Mouse (Mus musculus) lung, embryonic 15.5 days (tissue): ENCODE results near the gene Vegfc. TPM values are rescaled to one million over a fixed set of nuclear protein-coding genes. Genes with fewer than 3 reads are reported as not detected.
A peak's percentile ranks its signal among the peaks of the same experiment; 100 is the strongest.

Source experiments
- ATAC-seq: fragments of 200-750 bp; cut with Nextera tagmentation; 2 replicates; pipeline ENCODE4 v1.8.0; 2017; ENCODE audit warnings: moderate number of reproducible peaks, borderline replicate concordance; ENCODE audit not compliant: low FRiP score, low TSS enrichment; ENCODE audit errors: extremely low read depth
- H3K27ac ChIP-seq: fragments of 300-500 bp; sonication (generic); 2 replicates; pipeline ENCODE4 v1.5.1; 2015; ENCODE audit warnings: moderate library complexity, mild to moderate bottlenecking, inconsistent platforms
- H3K27me3 ChIP-seq: fragments of 300-500 bp; sonication (generic); 2 replicates; pipeline ENCODE4 v1.6.1; 2015; ENCODE audit warnings: inconsistent platforms
- H3K36me3 ChIP-seq: fragments of 300-500 bp; sonication (generic); 2 replicates; pipeline ENCODE4 v1.6.1; 2015; ENCODE audit warnings: inconsistent platforms
- H3K4me1 ChIP-seq: fragments of 300-500 bp; sonication (generic); 2 replicates; pipeline ENCODE4 v1.6.1; 2015; ENCODE audit warnings: inconsistent platforms
- H3K4me2 ChIP-seq: fragments of 300-500 bp; sonication (generic); 2 replicates; pipeline ENCODE4 v1.6.1; 2015; ENCODE audit warnings: inconsistent platforms, mild to moderate bottlenecking, moderate library complexity
- H3K4me3 ChIP-seq: fragments of 300-500 bp; sonication (generic); 2 replicates; pipeline ENCODE4 v1.5.1; 2015; ENCODE audit warnings: mild to moderate bottlenecking, inconsistent platforms
- H3K9ac ChIP-seq: fragments of 300-500 bp; sonication (generic); 2 replicates; pipeline ENCODE4 v1.6.1; 2015; ENCODE audit warnings: inconsistent platforms
- H3K9me3 ChIP-seq: fragments of 300-500 bp; sonication (generic); 2 replicates; pipeline ENCODE4 v1.6.1; 2016; ENCODE audit warnings: inconsistent platforms
- WGBS: fragments of 180-500 bp; shearing (Covaris S2); methylation state at CpG from one replicate; pipeline ENCODE4 v1.1.7; 2015; 5-methylcytosine and 5-hydroxymethylcytosine counted together
- polyA plus RNA-seq: library from polyadenylated mRNA; unstranded; fragments of >200 nt; fragmentation: Nextera tagmentation; extraction: Ambion mirVana; gene quantifications from 2 replicates; pipeline ENCODE4 v1.2.1, GENCODE M21; 2015

The Vegfc gene
- polyA plus RNA-seq, result 11.7 and 12.7 TPM in 2 replicates

DNA sequence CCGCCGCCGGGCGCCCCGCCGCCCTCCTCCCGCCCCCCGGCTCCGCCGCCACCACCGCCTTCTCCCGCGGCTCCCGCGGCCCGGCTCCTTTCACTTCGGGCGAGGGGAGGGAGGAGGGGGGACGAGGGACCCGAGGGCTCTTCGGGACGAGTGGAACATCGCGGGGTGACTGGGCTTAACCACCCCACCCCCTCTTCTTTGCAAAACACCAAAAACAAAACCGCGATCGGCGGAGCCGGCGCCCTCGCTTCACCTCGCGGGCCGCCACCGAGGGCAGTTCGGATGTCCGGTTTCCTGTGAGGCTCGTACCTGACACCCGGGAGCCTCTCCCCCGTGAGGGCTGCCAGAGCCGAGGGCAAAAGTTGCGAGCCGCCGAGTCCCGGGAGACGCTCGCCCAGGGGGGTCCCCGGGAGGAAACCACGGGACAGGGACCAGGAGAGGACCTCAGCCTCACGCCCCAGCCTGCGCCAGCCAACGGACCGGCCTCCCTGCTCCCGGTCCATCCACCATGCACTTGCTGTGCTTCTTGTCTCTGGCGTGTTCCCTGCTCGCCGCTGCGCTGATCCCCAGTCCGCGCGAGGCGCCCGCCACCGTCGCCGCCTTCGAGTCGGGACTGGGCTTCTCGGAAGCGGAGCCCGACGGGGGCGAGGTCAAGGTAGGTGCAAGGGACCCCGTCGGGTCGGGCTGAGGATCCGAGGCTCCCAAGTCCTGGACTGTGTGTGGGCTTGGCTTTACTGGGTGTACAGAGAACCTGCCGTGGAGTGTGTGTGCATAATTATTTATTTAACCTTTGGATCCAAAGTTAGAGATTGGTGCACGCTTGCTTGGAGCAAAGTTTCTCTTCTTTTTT lies at the start of gene Vegfc:
TSS of gene Vegfc (plus strand) at position 336 of the 850 bp plus-strand sequence.
- H3K4me2 ChIP-seq, result peak within 1 kb of the TSS; percentile 90
- no peaks in the 10 kb centered on the region for H3K9me3 ChIP-seq
- no peaks in the 10 kb centered on the region for H3K36me3 ChIP-seq
- no peaks in the 10 kb centered on the region for H3K27me3 ChIP-seq
- H3K9ac ChIP-seq, result peak within 1 kb of the TSS; percentile 68
- peak within 1 kb of the TSS; percentile 79 for H3K4me3 ChIP-seq
- H3K27ac ChIP-seq, result peak within 1 kb of the TSS; percentile 80
- H3K4me1 ChIP-seq, result peaks cover 13% of the 10 kb centered on the region; the same call in 1 of the 2 replicates
- WGBS, result under 1% methylated on average over 70 of the region's 79 CpGs
- peak; percentile 75 for ATAC-seq

DNA sequence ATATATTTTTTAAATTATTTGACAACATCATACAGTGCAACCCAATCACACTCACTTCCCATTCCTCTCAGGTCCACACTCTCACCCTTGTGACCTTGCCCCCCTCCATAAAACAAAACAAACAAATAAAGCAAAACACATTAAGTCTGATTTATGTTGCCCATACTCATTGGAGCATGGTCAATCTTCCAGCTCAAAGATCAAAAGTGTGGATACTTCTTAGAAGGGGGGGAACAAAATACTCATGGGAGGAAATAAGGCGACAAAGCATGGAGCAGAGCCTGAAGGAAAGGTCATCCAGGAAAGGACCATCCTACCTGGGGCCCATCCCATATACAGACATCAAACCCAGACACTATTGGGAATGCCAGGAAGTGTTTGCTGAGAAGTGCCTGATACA lies 42.8 kb upstream of the Vegfc start:
- no peak overlapping the region for H3K4me3 ChIP-seq
- H3K4me2 ChIP-seq, result no peak overlapping the region
- no peak for ATAC-seq
- H3K4me1 ChIP-seq, result no peaks in the 10 kb centered on the region
- no peaks in the 10 kb centered on the region for H3K9me3 ChIP-seq
- 96% methylated on average over 1 of the region's 1 CpGs for WGBS
- no peak overlapping the region for H3K27ac ChIP-seq
- no peaks in the 10 kb centered on the region for H3K27me3 ChIP-seq
- no peak overlapping the region for H3K9ac ChIP-seq
- H3K36me3 ChIP-seq, result no peaks in the 10 kb centered on the region

DNA sequence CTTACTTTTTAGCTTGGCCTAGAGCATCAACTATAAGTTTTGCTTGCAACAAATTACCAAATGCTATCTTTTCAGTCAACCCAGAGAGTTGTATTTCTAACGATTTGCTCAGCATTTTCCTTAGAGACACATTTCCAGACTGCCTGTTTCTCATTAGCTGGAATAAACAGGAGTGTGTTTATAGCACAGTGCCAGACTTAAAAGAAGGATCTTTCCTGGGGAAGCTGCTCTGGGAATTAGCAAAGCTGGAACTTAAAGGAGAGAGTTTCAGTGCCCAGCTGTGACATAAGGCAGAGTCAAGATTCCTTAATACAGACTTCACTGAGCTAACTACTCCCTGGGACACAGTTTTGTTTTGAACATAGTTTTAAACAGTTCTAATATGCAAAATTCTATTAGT lies 34.8 kb upstream of the Vegfc start:
- Histone ChIP-seq H3K4me3 (no peak overlapping the region), H3K9me3 (no peaks in the 10 kb centered on the region), H3K36me3 (no peaks in the 10 kb centered on the region), H3K27me3 (no peaks in the 10 kb centered on the region), H3K4me2 (no peak overlapping the region), H3K4me1 (no peaks in the 10 kb centered on the region), H3K9ac (no peak overlapping the region), H3K27ac (no peak overlapping the region)
- 19% methylated on average over 1 of the region's 1 CpGs for WGBS
- no peak for ATAC-seq

DNA sequence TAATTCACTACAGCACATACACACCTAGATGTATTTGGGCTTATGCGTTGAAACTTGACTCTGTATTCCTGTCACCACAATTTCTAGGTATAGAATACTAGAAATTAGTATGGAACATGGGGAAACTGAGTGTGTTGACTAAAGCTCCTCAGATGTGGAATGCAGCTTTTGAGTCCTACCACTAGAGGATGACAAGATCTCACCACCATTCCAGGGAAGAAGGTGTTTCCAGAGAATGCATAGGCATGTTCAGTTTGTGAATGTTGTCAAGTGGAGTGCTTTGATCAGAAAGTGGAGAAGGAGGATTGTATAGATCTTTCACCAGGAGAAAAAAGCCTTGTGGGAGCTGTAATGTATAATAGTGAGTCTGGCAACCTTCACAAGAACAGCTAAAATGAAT lies 33.9 kb upstream of the Vegfc start:
- H3K27ac ChIP-seq, result no peak overlapping the region
- 91% methylated on average over 1 of the region's 1 CpGs for WGBS

DNA sequence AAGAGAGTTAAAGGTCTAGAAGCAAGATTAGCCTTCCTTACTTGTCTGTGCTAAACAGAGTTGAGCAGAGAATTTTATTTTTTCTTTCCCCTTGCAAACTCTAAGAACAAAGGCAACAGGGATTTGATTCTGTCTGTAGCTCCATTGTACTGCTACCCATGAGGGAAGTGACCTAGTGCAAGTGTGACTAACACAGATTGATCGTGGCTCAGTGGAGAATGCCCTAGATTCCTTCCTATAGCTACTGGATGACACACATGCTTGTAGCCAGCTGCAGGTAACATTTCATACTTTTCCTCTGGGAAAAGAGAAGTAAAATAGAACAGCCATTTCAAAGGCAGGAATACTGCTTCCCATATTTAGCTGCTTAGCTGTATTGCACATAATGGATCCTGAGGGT lies 24.2 kb upstream of the Vegfc start:
- 56% methylated on average over 1 of the region's 1 CpGs for WGBS
- H3K9me3 ChIP-seq, result no peaks in the 10 kb centered on the region
- no peaks in the 10 kb centered on the region for H3K4me1 ChIP-seq
- no peak overlapping the region for H3K4me3 ChIP-seq
- no peaks in the 10 kb centered on the region for H3K27me3 ChIP-seq
- no peak overlapping the region for H3K4me2 ChIP-seq
- H3K27ac ChIP-seq, result no peak overlapping the region
- no peak overlapping the region for H3K9ac ChIP-seq
- no peak for ATAC-seq
- no peaks in the 10 kb centered on the region for H3K36me3 ChIP-seq

More for the DNA sequence above, 33.9 kb upstream of the Vegfc start:
- H3K4me2 ChIP-seq, result no peak overlapping the region
- no peak overlapping the region for H3K9ac ChIP-seq
- H3K4me3 ChIP-seq, result no peak overlapping the region
- no peaks in the 10 kb centered on the region for H3K36me3 ChIP-seq
- H3K4me1 ChIP-seq, result no peaks in the 10 kb centered on the region
- no peaks in the 10 kb centered on the region for H3K27me3 ChIP-seq
- H3K9me3 ChIP-seq, result no peaks in the 10 kb centered on the region
- no peak for ATAC-seq

DNA sequence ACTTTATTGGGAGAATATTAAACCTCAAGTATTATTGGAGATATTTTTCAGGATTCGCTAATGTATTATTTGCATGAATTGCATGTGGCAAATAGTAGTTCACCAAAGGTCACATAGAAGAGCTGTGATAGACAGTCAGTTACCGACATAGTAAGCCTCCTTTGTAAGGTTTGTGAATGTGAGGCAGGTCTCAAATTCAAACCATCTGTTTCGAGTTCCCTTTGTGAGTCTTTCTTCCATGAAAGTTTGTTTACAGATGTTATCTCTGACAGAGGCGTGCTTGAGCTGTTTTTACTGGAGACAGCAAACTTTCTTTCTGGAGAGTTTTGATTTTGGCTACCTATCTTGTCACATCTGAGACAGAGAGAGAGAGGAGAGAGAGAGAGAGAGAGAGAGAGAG lies 11.9 kb upstream of the Vegfc start:
- Histone ChIP-seq H3K27ac (no peak overlapping the region), H3K4me3 (no peak overlapping the region), H3K36me3 (no peaks in the 10 kb centered on the region), H3K4me2 (no peak overlapping the region), H3K9ac (no peak overlapping the region), H3K9me3 (no peaks in the 10 kb centered on the region), H3K4me1 (no peaks in the 10 kb centered on the region), H3K27me3 (no peaks in the 10 kb centered on the region)
- ATAC-seq, result no peak
- WGBS, result 16% methylated on average over 4 of the region's 4 CpGs

DNA sequence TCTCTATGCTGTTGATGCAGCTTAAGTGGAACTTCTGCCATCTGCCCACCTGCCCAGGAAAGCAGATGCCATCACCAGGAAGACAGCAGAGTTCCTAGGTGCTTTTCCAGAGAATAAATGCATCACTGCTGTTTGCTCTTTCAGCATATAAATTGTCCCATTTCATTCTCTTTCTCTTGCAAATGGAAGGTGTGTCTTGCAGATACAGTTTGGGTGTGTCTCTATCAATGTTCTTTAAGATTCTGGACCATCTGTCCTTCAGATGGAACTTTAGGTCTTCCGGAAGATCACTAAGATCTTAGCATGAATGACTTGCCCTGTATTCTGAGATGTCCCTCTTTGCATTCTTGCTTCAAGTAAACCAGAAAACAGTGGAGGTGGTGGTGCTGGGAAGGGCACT lies 1.1 kb upstream of the Vegfc start:
- no peaks in the 10 kb centered on the region for H3K27me3 ChIP-seq
- no peak for ATAC-seq
- 0 out of 2 replicates have a peak overlapping the region, but pooled peaks have one; percentile 79 for H3K4me3 ChIP-seq
- H3K4me2 ChIP-seq, result peak overlapping the region; percentile 90
- no peak overlapping the region for H3K27ac ChIP-seq
- H3K9me3 ChIP-seq, result no peaks in the 10 kb centered on the region
- H3K4me1 ChIP-seq, result peaks cover 13% of the 10 kb centered on the region; the same call in 1 of the 2 replicates
- WGBS, result 70% methylated on average over 1 of the region's 1 CpGs
- no peaks in the 10 kb centered on the region for H3K36me3 ChIP-seq
- H3K9ac ChIP-seq, result no peak overlapping the region

DNA sequence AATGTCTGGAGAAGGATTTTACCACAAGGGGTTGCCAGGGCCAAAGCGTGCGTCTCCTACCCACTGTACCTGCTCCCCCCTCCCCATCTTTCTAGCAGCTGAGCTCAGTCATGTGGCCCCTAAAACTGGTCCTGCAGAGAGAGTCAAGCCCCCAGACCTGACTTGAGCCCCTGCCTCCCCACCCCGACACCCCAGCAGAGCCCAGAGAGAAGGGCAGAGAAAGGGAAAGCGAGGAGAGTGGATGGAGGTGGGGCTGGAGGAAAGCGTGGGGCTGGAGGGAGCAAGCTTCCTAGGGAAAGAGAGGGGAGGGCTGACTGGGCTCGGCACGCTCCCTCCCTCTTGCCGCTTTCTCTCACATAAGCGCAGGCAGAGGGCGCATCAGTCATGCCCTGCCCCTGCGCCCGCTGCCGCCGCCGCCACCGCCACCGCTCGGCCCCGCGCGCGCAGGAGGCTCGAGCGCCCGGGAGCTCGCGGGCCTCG lies 575 bp upstream of the Vegfc start:
- no peaks in the 10 kb centered on the region for H3K9me3 ChIP-seq
- H3K4me1 ChIP-seq, result peaks cover 13% of the 10 kb centered on the region; the same call in 1 of the 2 replicates
- peak overlapping the region; percentile 80 for H3K27ac ChIP-seq
- no peaks in the 10 kb centered on the region for H3K27me3 ChIP-seq
- H3K4me3 ChIP-seq, result peak overlapping the region; percentile 79
- no peaks in the 10 kb centered on the region for H3K36me3 ChIP-seq
- ATAC-seq, result peak; percentile 92
- H3K9ac ChIP-seq, result peak overlapping the region; percentile 68
- WGBS, result 2% methylated on average over 15 of the region's 28 CpGs
- H3K4me2 ChIP-seq, result peak overlapping the region; percentile 90

DNA sequence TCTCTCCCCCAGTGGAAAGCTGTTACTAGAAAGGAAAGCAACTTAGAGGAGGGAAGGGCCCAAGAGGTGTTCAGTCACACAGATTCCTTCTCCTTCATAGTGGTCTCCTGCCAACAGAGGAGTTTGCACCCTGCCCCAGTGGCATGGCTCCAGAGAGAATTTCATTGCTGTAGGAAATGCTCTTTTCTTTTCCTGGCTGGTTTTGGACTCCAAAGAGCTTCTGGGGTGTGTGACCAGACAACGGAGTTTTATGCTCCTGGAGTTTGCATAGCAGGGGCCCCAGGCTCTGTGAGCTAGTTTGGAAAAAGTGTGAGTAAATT lies 675 bp downstream of the Vegfc start:
- 0% methylated on average over 1 of the region's 1 CpGs for WGBS
- Histone ChIP-seq H3K9ac (peak overlapping the region; percentile 68), H3K4me3 (peak overlapping the region; percentile 79), H3K4me1 (peaks cover 13% of the 10 kb centered on the region; the same call in 1 of the 2 replicates), H3K36me3 (no peaks in the 10 kb centered on the region), H3K27me3 (no peaks in the 10 kb centered on the region), H3K4me2 (peak overlapping the region; percentile 90), H3K27ac (peak overlapping the region; percentile 80), H3K9me3 (no peaks in the 10 kb centered on the region)
- no peak for ATAC-seq

DNA sequence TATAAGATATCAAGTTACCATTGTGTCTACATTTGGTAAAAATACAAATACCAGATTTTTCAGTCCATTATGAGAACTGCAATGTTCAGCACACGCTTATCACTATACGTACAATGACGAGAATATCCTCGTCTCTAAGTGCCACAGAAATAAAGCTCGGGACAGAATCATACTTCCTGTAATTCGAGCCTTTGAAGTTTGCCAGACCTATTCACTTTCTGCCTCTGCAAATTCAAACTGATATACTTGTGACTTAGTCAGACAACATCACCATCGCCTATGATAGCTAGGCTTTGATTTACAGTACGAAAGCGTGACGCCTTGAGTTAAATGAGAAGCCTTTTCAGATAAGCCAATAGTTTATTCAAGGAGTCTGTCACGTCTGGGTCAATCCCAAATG lies 1.6 kb downstream of the Vegfc start:
- Histone ChIP-seq H3K27me3 (no peaks in the 10 kb centered on the region), H3K9me3 (no peaks in the 10 kb centered on the region), H3K27ac (no peak overlapping the region), H3K4me3 (peak overlapping the region; percentile 26), H3K36me3 (no peaks in the 10 kb centered on the region), H3K4me2 (peak overlapping the region; percentile 90), H3K4me1 (peaks cover 13% of the 10 kb centered on the region; the same call in 1 of the 2 replicates), H3K9ac (no peak overlapping the region)
- 4% methylated on average over 11 of the region's 11 CpGs for WGBS
- ATAC-seq, result no peak

DNA sequence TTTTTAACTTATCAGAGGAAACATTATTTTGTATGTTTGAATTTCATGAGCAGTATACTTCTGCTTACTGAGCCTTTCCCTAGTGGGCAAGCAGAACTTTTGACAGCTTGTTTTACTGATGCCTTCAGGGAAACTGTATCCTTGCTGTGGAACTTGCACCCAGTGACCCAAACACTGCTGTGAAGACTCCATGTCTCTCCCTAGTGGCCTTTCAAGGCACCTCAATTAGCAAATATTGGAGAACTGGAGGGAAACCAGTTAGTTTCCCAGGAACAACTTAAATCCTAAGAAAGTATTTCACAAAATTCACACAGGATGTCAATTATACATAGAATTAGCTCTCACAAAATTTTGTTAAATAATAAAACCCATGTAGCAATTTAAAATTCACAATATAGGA lies 2.2 kb downstream of the Vegfc start:
- Histone ChIP-seq H3K27ac (no peak overlapping the region), H3K4me3 (no peak overlapping the region), H3K4me2 (no peak overlapping the region), H3K36me3 (no peaks in the 10 kb centered on the region), H3K27me3 (no peaks in the 10 kb centered on the region), H3K9ac (no peak overlapping the region), H3K9me3 (no peaks in the 10 kb centered on the region), H3K4me1 (peaks cover 13% of the 10 kb centered on the region; the same call in 1 of the 2 replicates)
- ATAC-seq, result no peak

DNA sequence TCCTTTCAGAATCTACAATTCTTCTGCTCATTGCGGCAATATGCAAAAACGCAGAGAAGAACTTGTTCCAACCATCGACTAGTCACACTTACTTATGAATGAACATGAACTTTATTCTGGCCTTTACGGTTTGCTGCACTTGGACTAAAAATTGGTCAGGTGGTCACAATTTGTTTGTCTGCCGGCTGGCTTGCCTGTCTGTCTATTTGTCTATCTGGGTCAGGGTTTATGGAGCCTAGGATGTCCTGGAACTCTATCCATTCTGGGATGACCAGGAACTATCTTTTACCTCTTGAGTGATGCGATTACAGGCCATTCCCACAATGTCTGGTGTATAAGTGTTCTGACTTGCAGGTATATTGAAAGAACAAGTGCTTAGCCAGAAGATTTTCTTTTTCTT lies 8.5 kb downstream of the Vegfc start:
- Histone ChIP-seq H3K4me1 (0 out of 2 replicates have a peak, but pooled peaks cover 2% of the 10 kb centered on the region), H3K9me3 (no peaks in the 10 kb centered on the region), H3K4me2 (no peak overlapping the region), H3K27ac (no peak overlapping the region), H3K27me3 (no peaks in the 10 kb centered on the region), H3K4me3 (no peak overlapping the region), H3K9ac (no peak overlapping the region), H3K36me3 (no peaks in the 10 kb centered on the region)
- no peak for ATAC-seq
- 85% methylated on average over 6 of the region's 6 CpGs for WGBS
